Mouse (Mus musculus): ENCODE measurements around the gene Sh3gl3. TPM values are rescaled to one million over a fixed set of nuclear protein-coding genes. Genes with fewer than 3 reads are reported as not detected.

Sh3gl3 gene
- total RNA-seq, 2 experiments from 2014 or later: 0.51 to 0.67 TPM

DNA sequence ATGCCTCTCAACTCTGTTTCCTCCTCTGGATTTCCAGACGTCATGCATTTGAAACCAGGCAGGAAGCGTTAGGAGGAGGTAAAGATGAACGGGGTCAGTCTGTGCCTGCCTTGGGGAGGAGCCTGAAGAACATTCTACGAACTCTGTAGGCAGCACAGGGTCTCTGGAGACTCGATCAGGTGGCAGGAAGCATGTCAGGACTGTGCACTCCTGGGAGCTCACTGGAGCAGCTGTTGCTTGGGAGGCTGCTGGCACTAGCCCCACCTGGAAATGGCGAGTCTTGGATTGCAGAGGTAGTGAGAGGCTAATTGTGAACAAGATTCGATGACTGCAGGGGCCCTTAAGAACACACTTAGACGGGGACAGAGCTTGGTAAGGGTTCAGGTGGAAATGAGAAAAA, 167.8 kb downstream of the Sh3gl3 start:
- no peak for DNase-seq
- intact Hi-C loops (cut with DNase I): no loop called here

DNA sequence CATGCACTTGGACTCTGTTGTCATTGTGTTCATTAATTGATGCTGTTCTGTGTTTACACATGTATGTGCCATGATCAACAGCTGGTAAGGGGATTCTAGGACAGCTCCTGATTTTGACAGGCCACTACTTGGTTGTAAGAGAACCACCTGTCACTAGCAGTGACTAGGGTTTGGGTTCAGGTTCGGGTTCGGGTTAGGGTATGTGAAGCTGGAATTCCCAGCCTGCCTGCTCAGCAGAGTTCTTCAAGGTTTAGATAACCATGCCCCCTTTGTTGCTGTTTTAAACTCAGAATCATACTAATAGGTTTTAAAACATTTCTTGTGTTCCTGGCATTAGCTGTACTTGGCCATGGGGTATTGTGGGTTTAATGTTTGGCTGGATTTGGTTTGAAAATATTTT, 173.1 kb downstream of the Sh3gl3 start:
- DNase-seq: no peak
- intact Hi-C loops (cut with DNase I): no loop called here

DNA sequence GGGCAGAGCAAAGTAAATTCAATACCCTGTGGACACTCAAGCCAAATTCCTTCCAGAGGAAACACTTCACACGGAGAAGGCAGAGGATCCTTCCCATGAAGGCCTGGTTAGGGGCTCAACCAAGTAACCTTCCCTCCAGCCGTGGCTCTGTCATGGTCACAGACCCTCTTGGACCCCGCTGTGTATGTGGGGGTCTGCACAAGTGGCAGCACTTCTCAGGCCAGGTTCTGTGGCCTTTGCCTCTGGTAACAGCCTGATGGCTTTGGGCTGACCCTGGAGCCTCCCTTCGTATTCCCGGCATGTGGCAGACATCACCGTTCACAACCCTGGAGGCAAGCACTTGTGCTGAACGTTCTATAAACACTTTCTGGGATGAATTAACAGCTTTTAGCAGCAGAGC, 176.2 kb downstream of the Sh3gl3 start:
- no peak for DNase-seq
- intact Hi-C loops (cut with DNase I): no loop called here

DNA sequence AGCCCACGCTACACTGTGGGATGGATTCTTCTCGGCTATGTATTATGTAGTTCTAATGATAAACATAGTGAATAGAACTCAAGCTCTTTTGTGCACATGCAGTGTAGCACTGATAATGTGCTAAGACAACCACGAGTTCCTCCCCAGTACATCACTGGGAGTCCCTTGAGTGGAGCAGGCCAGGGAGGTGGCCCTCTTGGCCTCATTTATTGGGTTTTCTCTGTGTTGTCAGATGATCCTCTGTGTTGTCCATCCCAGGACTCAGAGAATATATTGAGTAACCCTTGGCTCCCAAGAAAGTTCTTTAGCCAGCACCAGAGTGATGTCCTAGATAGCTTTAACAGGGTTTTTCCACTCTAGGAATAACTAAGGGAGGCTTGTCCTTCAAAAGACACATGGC, 176.8 kb downstream of the Sh3gl3 start:
- no peak for DNase-seq
- intact Hi-C loops (cut with DNase I): no loop called here

Other genes with a start within 250 kb of the Sh3gl3 start
- gene Hdgfl3, start 239.4 kb upstream of the Sh3gl3 start, total RNA-seq (2021): 1 to 10 TPM; 6.7 to 9.0 TPM
- 1 to 10 TPM; 1.5 to 1.9 TPM for gene Bnc1, start 181.5 kb upstream of the Sh3gl3 start, total RNA-seq (2021)
- gene Adamtsl3, start 161.9 kb downstream of the Sh3gl3 start, total RNA-seq (2021): 1 to 10 TPM; 5.5 to 6.5 TPM

All from heart, postnatal 36 days (tissue).